Mouse (Mus musculus): ENCODE measurements around the gene Scn5a.
A peak's percentile ranks its signal among the peaks of the same experiment; 100 is the strongest.

Gene Scn5a

GRCm38 (mm10) chr9:119445737-119446136, 133.1 kb downstream of the Scn5a start:
- peak; percentile 12 for DNase-seq

- peak; percentile 96 for DNase-seq
Measured at GRCm38 (mm10) chr9:119444738-119445429, 133.9 kb downstream of the Scn5a start, which contains the start of gene Exog. Gene Exog (plus strand): TSS chr9:119444943.

GRCm38 (mm10) chr9:119438498-119439000, 140.3 kb downstream of the Scn5a start:
- no peak for DNase-seq

- no peak for DNase-seq
Measured at GRCm38 (mm10) chr9:119438065-119438464, 140.8 kb downstream of the Scn5a start.

GRCm38 (mm10) chr9:119435855-119436254, 143.0 kb downstream of the Scn5a start:
- no peak for DNase-seq

Measured in B cell, adult 2 months (primary cell).